Mouse (Mus musculus): ENCODE data around the gene Plxna2. TPM values are rescaled to one million over a fixed set of nuclear protein-coding genes. Genes with fewer than 3 reads are reported as not detected.

Plxna2 gene
- polyA plus RNA-seq, 1 experiment from 2014 or later = 10.3 TPM

GRCm38 (mm10) chr1:194772053-194772452 is 154.0 kb downstream of the Plxna2 start:
- no peaks in the 10 kb centered on the region for H3K79me2 ChIP-seq (ENCODE audit: inconsistent target)
- H3K27ac ChIP-seq = no peak overlapping the region
- WGBS (ENCODE audit: missing documents) = 93% methylated on average over 3 of the region's 3 CpGs
- no peak overlapping the region for H3K4me3 ChIP-seq (ENCODE audit: inconsistent target)
- peaks cover 5% of the 10 kb centered on the region; the same call in 1 of the 2 replicates for H3K36me3 ChIP-seq (ENCODE audit: inconsistent target)

GRCm38 (mm10) chr1:194773899-194774298 is 155.9 kb downstream of the Plxna2 start:
- H3K79me2 ChIP-seq (ENCODE audit: inconsistent target) = no peaks in the 10 kb centered on the region
- 94% methylated on average over 3 of the region's 3 CpGs for WGBS (ENCODE audit: missing documents)
- H3K27ac ChIP-seq = no peak overlapping the region

GRCm38 (mm10) chr1:194774350-194774749 is 156.3 kb downstream of the Plxna2 start:
- H3K4me3 ChIP-seq (ENCODE audit: inconsistent target) = no peak overlapping the region
- H3K27ac ChIP-seq = no peak overlapping the region
- no peaks in the 10 kb centered on the region for H3K79me2 ChIP-seq (ENCODE audit: inconsistent target)
- 94% methylated on average over 2 of the region's 2 CpGs for WGBS (ENCODE audit: missing documents)
- no peaks in the 10 kb centered on the region for H3K36me3 ChIP-seq (ENCODE audit: inconsistent target)

More at GRCm38 (mm10) chr1:194773899-194774298, 155.9 kb downstream of the Plxna2 start:
- no peaks in the 10 kb centered on the region for H3K36me3 ChIP-seq (ENCODE audit: inconsistent target)
- H3K4me3 ChIP-seq (ENCODE audit: inconsistent target) = no peak overlapping the region

GRCm38 (mm10) chr1:194774754-194775153 is 156.7 kb downstream of the Plxna2 start:
- WGBS (ENCODE audit: missing documents) = 90% methylated on average over 1 of the region's 1 CpGs
- Histone ChIP-seq H3K4me3 (ENCODE audit: inconsistent target) (no peak overlapping the region), H3K36me3 (ENCODE audit: inconsistent target) (no peaks in the 10 kb centered on the region), H3K27ac (no peak overlapping the region), H3K79me2 (ENCODE audit: inconsistent target) (no peaks in the 10 kb centered on the region)

GRCm38 (mm10) chr1:194775656-194776374 is 157.8 kb downstream of the Plxna2 start:
- Histone ChIP-seq H3K36me3 (ENCODE audit: inconsistent target) (no peaks in the 10 kb centered on the region), H3K27ac (peak overlapping the region; percentile 27), H3K4me3 (ENCODE audit: inconsistent target) (no peak overlapping the region), H3K79me2 (ENCODE audit: inconsistent target) (no peaks in the 10 kb centered on the region)

- Histone ChIP-seq H3K79me2 (ENCODE audit: inconsistent target) (no peaks in the 10 kb centered on the region), H3K27ac (no peak overlapping the region), H3K4me3 (ENCODE audit: inconsistent target) (no peak overlapping the region), H3K36me3 (ENCODE audit: inconsistent target) (no peaks in the 10 kb centered on the region)
- WGBS (ENCODE audit: missing documents) = 90% methylated on average over 4 of the region's 5 CpGs
Observed at GRCm38 (mm10) chr1:194776510-194777244, 158.7 kb downstream of the Plxna2 start.

GRCm38 (mm10) chr1:194777608-194778007 is 159.6 kb downstream of the Plxna2 start:
- H3K79me2 ChIP-seq (ENCODE audit: inconsistent target) = no peaks in the 10 kb centered on the region
- 96% methylated on average over 2 of the region's 2 CpGs for WGBS (ENCODE audit: missing documents)

GRCm38 (mm10) chr1:194780392-194780791 is 162.4 kb downstream of the Plxna2 start:
- Histone ChIP-seq H3K79me2 (ENCODE audit: inconsistent target) (no peaks in the 10 kb centered on the region), H3K36me3 (ENCODE audit: inconsistent target) (no peaks in the 10 kb centered on the region), H3K4me3 (ENCODE audit: inconsistent target) (no peak overlapping the region), H3K27ac (no peak overlapping the region)
- 95% methylated on average over 3 of the region's 3 CpGs for WGBS (ENCODE audit: missing documents)

More at GRCm38 (mm10) chr1:194777608-194778007, 159.6 kb downstream of the Plxna2 start:
- H3K36me3 ChIP-seq (ENCODE audit: inconsistent target) = no peaks in the 10 kb centered on the region
- no peak overlapping the region for H3K4me3 ChIP-seq (ENCODE audit: inconsistent target)
- no peak overlapping the region for H3K27ac ChIP-seq

- Histone ChIP-seq H3K36me3 (ENCODE audit: inconsistent target) (no peaks in the 10 kb centered on the region), H3K4me3 (ENCODE audit: inconsistent target) (no peak overlapping the region), H3K79me2 (ENCODE audit: inconsistent target) (no peaks in the 10 kb centered on the region), H3K27ac (no peak overlapping the region)
- WGBS (ENCODE audit: missing documents) = 88% methylated on average over 5 of the region's 5 CpGs
Observed at GRCm38 (mm10) chr1:194780794-194781390, 162.9 kb downstream of the Plxna2 start.

GRCm38 (mm10) chr1:194781556-194781955 is 163.5 kb downstream of the Plxna2 start:
- Histone ChIP-seq H3K36me3 (ENCODE audit: inconsistent target) (no peaks in the 10 kb centered on the region), H3K79me2 (ENCODE audit: inconsistent target) (no peaks in the 10 kb centered on the region), H3K27ac (no peak overlapping the region), H3K4me3 (ENCODE audit: inconsistent target) (no peak overlapping the region)
- WGBS (ENCODE audit: missing documents) = 100% methylated on average over 1 of the region's 1 CpGs

- H3K4me3 ChIP-seq (ENCODE audit: inconsistent target) = no peak overlapping the region
- 87% methylated on average over 3 of the region's 3 CpGs for WGBS (ENCODE audit: missing documents)
- no peak overlapping the region for H3K27ac ChIP-seq
- H3K79me2 ChIP-seq (ENCODE audit: inconsistent target) = no peaks in the 10 kb centered on the region
- H3K36me3 ChIP-seq (ENCODE audit: inconsistent target) = no peaks in the 10 kb centered on the region
Observed at GRCm38 (mm10) chr1:194782325-194782724, 164.3 kb downstream of the Plxna2 start.

- Histone ChIP-seq H3K36me3 (ENCODE audit: inconsistent target) (peaks cover 12% of the 10 kb centered on the region; the same call in 1 of the 2 replicates), H3K4me3 (ENCODE audit: inconsistent target) (no peak overlapping the region), H3K79me2 (ENCODE audit: inconsistent target) (no peaks in the 10 kb centered on the region), H3K27ac (no peak overlapping the region)
- 87% methylated on average over 2 of the region's 2 CpGs for WGBS (ENCODE audit: missing documents)
Observed at GRCm38 (mm10) chr1:194787626-194788025, 169.6 kb downstream of the Plxna2 start.

GRCm38 (mm10) chr1:194793226-194793924 is 175.4 kb downstream of the Plxna2 start:
- 90% methylated on average over 8 of the region's 8 CpGs for WGBS (ENCODE audit: missing documents)
- H3K79me2 ChIP-seq (ENCODE audit: inconsistent target) = no peaks in the 10 kb centered on the region
- peaks cover 31% of the 10 kb centered on the region; the same call in 1 of the 2 replicates for H3K36me3 ChIP-seq (ENCODE audit: inconsistent target)
- no peak overlapping the region for H3K4me3 ChIP-seq (ENCODE audit: inconsistent target)
- H3K27ac ChIP-seq = no peak overlapping the region

- H3K4me3 ChIP-seq (ENCODE audit: inconsistent target) = no peak overlapping the region
- WGBS (ENCODE audit: missing documents) = 97% methylated on average over 3 of the region's 3 CpGs
- no peaks in the 10 kb centered on the region for H3K79me2 ChIP-seq (ENCODE audit: inconsistent target)
- no peak overlapping the region for H3K27ac ChIP-seq
- H3K36me3 ChIP-seq (ENCODE audit: inconsistent target) = peaks cover 20% of the 10 kb centered on the region; the same call in 1 of the 2 replicates
Observed at GRCm38 (mm10) chr1:194795316-194795715, 177.3 kb downstream of the Plxna2 start.
